Mouse (Mus musculus) intestine, embryonic 16.5 days (tissue): ENCODE measurements at regions not wholly inside any gene's neighbourhood (a gene's known extent, or its start where the extent isn't known, plus 50 kb on each side); places are given as distances from the start of the nearest gene placed in this dataset.

ENCODE experiments used
- ATAC-seq: fragments of 200-750 bp; cut with Nextera tagmentation; 2 replicates; pipeline ENCODE4 v1.8.0; 2017; ENCODE audit warnings: moderate TSS enrichment, moderate library complexity
- H3K27ac ChIP-seq: fragments of 300-500 bp; sonication (generic); 2 replicates; pipeline ENCODE4 v1.5.1; 2014; ENCODE audit warnings: mild to moderate bottlenecking, low read length
- H3K27me3 ChIP-seq: fragments of 300-500 bp; sonication (generic); replicated peaks from 2 replicates; pipeline ENCODE4 v1.6.1; 2014; ENCODE audit warnings: low read length, control low read depth, mixed read lengths; ENCODE audit not compliant: control insufficient read depth, insufficient read depth
- H3K36me3 ChIP-seq: fragments of 300-500 bp; sonication (generic); 2 replicates; pipeline ENCODE4 v1.6.1; 2014; ENCODE audit warnings: low read length, control low read depth; ENCODE audit not compliant: control insufficient read depth, insufficient read depth
- H3K4me1 ChIP-seq: fragments of 300-500 bp; sonication (generic); 2 replicates; pipeline ENCODE4 v1.6.1; 2014; ENCODE audit warnings: low read length, control low read depth, mixed read lengths; ENCODE audit not compliant: control insufficient read depth, insufficient read depth
- H3K4me2 ChIP-seq: fragments of 300-500 bp; sonication (generic); 2 replicates; pipeline ENCODE4 v1.6.1; 2014; ENCODE audit warnings: low read depth, low read length, control low read depth
- H3K4me3 ChIP-seq: fragments of 300-500 bp; sonication (generic); 2 replicates; pipeline ENCODE4 v1.5.1; 2014; ENCODE audit warnings: mild to moderate bottlenecking, low read length
- H3K9ac ChIP-seq: fragments of 300-500 bp; sonication (generic); 2 replicates; pipeline ENCODE4 v1.6.1; 2014; ENCODE audit warnings: low read depth, low read length
- H3K9me3 ChIP-seq: fragments of 300-500 bp; sonication (generic); 2 replicates; pipeline ENCODE4 v1.6.1; 2016; ENCODE audit warnings: low read length, control low read depth; ENCODE audit not compliant: control insufficient read depth
- WGBS: fragments of 180-500 bp; shearing (Covaris S2); extraction: QIAGEN DNeasy Blood & Tissue Kit; methylation state at CpG from one replicate; pipeline ENCODE4 v1.1.7; 2014; 5-methylcytosine and 5-hydroxymethylcytosine counted together

GRCm38 (mm10) chr10:87718491-87718890 lies 139.6 kb upstream of the Igf1 start:
- Histone ChIP-seq H3K4me1 (no peaks in the 10 kb centered on the region), H3K9me3 (no peaks in the 10 kb centered on the region), H3K36me3 (no peaks in the 10 kb centered on the region), H3K27ac (no peak overlapping the region), H3K27me3 (no peaks in the 10 kb centered on the region), H3K9ac (no peak overlapping the region), H3K4me2 (no peak overlapping the region), H3K4me3 (no peak overlapping the region)
- WGBS: 91% methylated on average over 7 of the region's 7 CpGs
- ATAC-seq: no peak

- no peak overlapping the region for H3K4me2 ChIP-seq
- ATAC-seq: no peak
- no peak overlapping the region for H3K9ac ChIP-seq
- H3K27ac ChIP-seq: no peak overlapping the region
- no peaks in the 10 kb centered on the region for H3K9me3 ChIP-seq
- no peaks in the 10 kb centered on the region for H3K36me3 ChIP-seq
- no peak overlapping the region for H3K4me3 ChIP-seq
- no peaks in the 10 kb centered on the region for H3K27me3 ChIP-seq
- H3K4me1 ChIP-seq: no peaks in the 10 kb centered on the region
Measured at GRCm38 (mm10) chr10:87719978-87720377, 138.1 kb upstream of the Igf1 start.

GRCm38 (mm10) chr10:87722244-87722643 lies 135.8 kb upstream of the Igf1 start:
- H3K27ac ChIP-seq: no peak overlapping the region
- ATAC-seq: no peak
- no peak overlapping the region for H3K9ac ChIP-seq
- H3K36me3 ChIP-seq: no peaks in the 10 kb centered on the region
- 69% methylated on average over 3 of the region's 3 CpGs for WGBS
- no peak overlapping the region for H3K4me3 ChIP-seq
- no peaks in the 10 kb centered on the region for H3K27me3 ChIP-seq
- H3K4me2 ChIP-seq: no peak overlapping the region
- H3K9me3 ChIP-seq: no peaks in the 10 kb centered on the region
- no peaks in the 10 kb centered on the region for H3K4me1 ChIP-seq

GRCm38 (mm10) chr10:87732658-87733057 lies 125.4 kb upstream of the Igf1 start:
- ATAC-seq: no peak
- no peak overlapping the region for H3K4me2 ChIP-seq
- no peak overlapping the region for H3K4me3 ChIP-seq
- no peaks in the 10 kb centered on the region for H3K4me1 ChIP-seq
- H3K27ac ChIP-seq: no peak overlapping the region
- H3K27me3 ChIP-seq: no peaks in the 10 kb centered on the region
- H3K36me3 ChIP-seq: no peaks in the 10 kb centered on the region
- 95% methylated on average over 1 of the region's 1 CpGs for WGBS
- no peak overlapping the region for H3K9ac ChIP-seq
- no peaks in the 10 kb centered on the region for H3K9me3 ChIP-seq

- Histone ChIP-seq H3K4me1 (no peaks in the 10 kb centered on the region), H3K9me3 (no peaks in the 10 kb centered on the region), H3K9ac (no peak overlapping the region), H3K4me3 (no peak overlapping the region), H3K27ac (no peak overlapping the region), H3K27me3 (no peaks in the 10 kb centered on the region), H3K36me3 (no peaks in the 10 kb centered on the region), H3K4me2 (no peak overlapping the region)
- ATAC-seq: no peak
- WGBS: 74% methylated on average over 7 of the region's 7 CpGs
Measured at GRCm38 (mm10) chr10:87733241-87733640, 124.8 kb upstream of the Igf1 start.

- no peaks in the 10 kb centered on the region for H3K9me3 ChIP-seq
- 60% methylated on average over 8 of the region's 8 CpGs for WGBS
- ATAC-seq: peak; percentile 66
- no peaks in the 10 kb centered on the region for H3K4me1 ChIP-seq
- no peak overlapping the region for H3K4me2 ChIP-seq
- H3K27me3 ChIP-seq: no peaks in the 10 kb centered on the region
- H3K9ac ChIP-seq: no peak overlapping the region
- no peak overlapping the region for H3K4me3 ChIP-seq
- peak overlapping the region; percentile 6 for H3K27ac ChIP-seq
- H3K36me3 ChIP-seq: no peaks in the 10 kb centered on the region
Measured at GRCm38 (mm10) chr10:87740323-87740722, 117.7 kb upstream of the Igf1 start.

- no peaks in the 10 kb centered on the region for H3K4me1 ChIP-seq
- no peak overlapping the region for H3K9ac ChIP-seq
- no peak for ATAC-seq
- no peaks in the 10 kb centered on the region for H3K9me3 ChIP-seq
- H3K4me3 ChIP-seq: no peak overlapping the region
- no peaks in the 10 kb centered on the region for H3K36me3 ChIP-seq
- 90% methylated on average over 3 of the region's 3 CpGs for WGBS
- no peak overlapping the region for H3K27ac ChIP-seq
- no peaks in the 10 kb centered on the region for H3K27me3 ChIP-seq
- no peak overlapping the region for H3K4me2 ChIP-seq
Measured at GRCm38 (mm10) chr10:87742766-87743165, 115.3 kb upstream of the Igf1 start.

- ATAC-seq: no peak
- no peak overlapping the region for H3K4me3 ChIP-seq
- WGBS: 86% methylated on average over 2 of the region's 2 CpGs
- no peak overlapping the region for H3K9ac ChIP-seq
- H3K4me1 ChIP-seq: no peaks in the 10 kb centered on the region
- H3K27me3 ChIP-seq: no peaks in the 10 kb centered on the region
- no peaks in the 10 kb centered on the region for H3K9me3 ChIP-seq
- H3K4me2 ChIP-seq: no peak overlapping the region
- H3K27ac ChIP-seq: no peak overlapping the region
- no peaks in the 10 kb centered on the region for H3K36me3 ChIP-seq
Measured at GRCm38 (mm10) chr10:87747846-87748552, 110.1 kb upstream of the Igf1 start.

GRCm38 (mm10) chr10:87748631-87749193 lies 109.4 kb upstream of the Igf1 start:
- no peaks in the 10 kb centered on the region for H3K9me3 ChIP-seq
- 86% methylated on average over 4 of the region's 4 CpGs for WGBS
- no peaks in the 10 kb centered on the region for H3K4me1 ChIP-seq
- H3K4me2 ChIP-seq: no peak overlapping the region
- H3K9ac ChIP-seq: no peak overlapping the region
- ATAC-seq: no peak
- H3K27me3 ChIP-seq: no peaks in the 10 kb centered on the region
- no peak overlapping the region for H3K4me3 ChIP-seq
- H3K36me3 ChIP-seq: no peaks in the 10 kb centered on the region
- no peak overlapping the region for H3K27ac ChIP-seq

GRCm38 (mm10) chr10:87750321-87750720 lies 107.7 kb upstream of the Igf1 start:
- Histone ChIP-seq H3K4me3 (no peak overlapping the region), H3K4me2 (no peak overlapping the region), H3K27me3 (no peaks in the 10 kb centered on the region), H3K36me3 (no peaks in the 10 kb centered on the region), H3K4me1 (no peaks in the 10 kb centered on the region), H3K9me3 (no peaks in the 10 kb centered on the region), H3K9ac (no peak overlapping the region), H3K27ac (no peak overlapping the region)
- ATAC-seq: no peak
